Mouse (Mus musculus) kidney, postnatal 0 days (tissue): ENCODE measurements around the gene Slc30a6. TPM values are rescaled to one million over a fixed set of nuclear protein-coding genes. Genes with fewer than 3 reads are reported as not detected.
A peak's percentile ranks its signal among the peaks of the same experiment; 100 is the strongest.

Source experiments
- ATAC-seq: fragments of 200-750 bp; cut with Nextera tagmentation; replicated peaks from 2 replicates; pipeline ENCODE4 v1.8.0; 2017; ENCODE audit warnings: low read depth, moderate number of reproducible peaks, moderate TSS enrichment, moderate library complexity; ENCODE audit not compliant: low FRiP score
- DNase-seq: peaks from one replicate; pipeline ENCODE4 v3.0.0-alpha.2; 2016; ENCODE audit warnings: low spot score
- H3K27ac ChIP-seq: fragments of 300-500 bp; sonication (generic); 2 replicates; pipeline ENCODE4 v1.5.1; 2014; ENCODE audit warnings: mild to moderate bottlenecking
- H3K27me3 ChIP-seq: fragments of 300-500 bp; sonication (generic); 2 replicates; pipeline ENCODE4 v1.6.1; 2014; ENCODE audit warnings: low read length, mixed read lengths; ENCODE audit not compliant: insufficient read depth
- H3K36me3 ChIP-seq: fragments of 300-500 bp; sonication (generic); 2 replicates; pipeline ENCODE4 v1.6.1; 2014; ENCODE audit warnings: low read length, mixed read lengths; ENCODE audit not compliant: insufficient read depth
- H3K4me1 ChIP-seq: fragments of 300-500 bp; sonication (generic); replicated peaks from 2 replicates; pipeline ENCODE4 v1.6.1; 2014; ENCODE audit warnings: antibody characterized with exemption, low read length, mixed read lengths; ENCODE audit not compliant: insufficient read depth
- H3K4me2 ChIP-seq: fragments of 300-500 bp; sonication (generic); 2 replicates; pipeline ENCODE4 v1.6.1; 2014; ENCODE audit warnings: mild to moderate bottlenecking, low read length, moderate library complexity, mixed read lengths
- H3K4me3 ChIP-seq: fragments of 300-500 bp; sonication (generic); replicated peaks from 2 replicates; pipeline ENCODE4 v1.5.1; 2014; ENCODE audit warnings: low read depth, low read length
- H3K9ac ChIP-seq: fragments of 300-500 bp; sonication (generic); 2 replicates; pipeline ENCODE4 v1.6.1; 2014; ENCODE audit warnings: low read depth, low read length
- H3K9me3 ChIP-seq: fragments of 300-500 bp; sonication (generic); replicated peaks from 2 replicates; pipeline ENCODE4 v1.6.1; 2016; ENCODE audit warnings: low read length, inconsistent platforms, mixed read lengths
- CTCF ChIP-seq: IDR thresholded peaks from 2 replicates; pipeline ENCODE4 v1.5.1; 2016; ENCODE audit warnings: antibody characterized with exemption, low read depth, mild to moderate bottlenecking, moderate library complexity
- WGBS: fragments of 180-500 bp; shearing (Covaris S2); extraction: QIAGEN DNeasy Blood & Tissue Kit; methylation state at CpG from one replicate; pipeline ENCODE4 v1.1.7; 2014; 5-methylcytosine and 5-hydroxymethylcytosine counted together
- polyA plus RNA-seq: library from polyadenylated mRNA; unstranded; fragments of >200 nt; fragmentation: Nextera tagmentation; extraction: Ambion mirVana; gene quantifications from 2 replicates; pipeline ENCODE4 v1.2.1, GENCODE M21; 2015

The Slc30a6 gene
- polyA plus RNA-seq, 1 experiment from 2014 or later = 39.0 TPM

DNA sequence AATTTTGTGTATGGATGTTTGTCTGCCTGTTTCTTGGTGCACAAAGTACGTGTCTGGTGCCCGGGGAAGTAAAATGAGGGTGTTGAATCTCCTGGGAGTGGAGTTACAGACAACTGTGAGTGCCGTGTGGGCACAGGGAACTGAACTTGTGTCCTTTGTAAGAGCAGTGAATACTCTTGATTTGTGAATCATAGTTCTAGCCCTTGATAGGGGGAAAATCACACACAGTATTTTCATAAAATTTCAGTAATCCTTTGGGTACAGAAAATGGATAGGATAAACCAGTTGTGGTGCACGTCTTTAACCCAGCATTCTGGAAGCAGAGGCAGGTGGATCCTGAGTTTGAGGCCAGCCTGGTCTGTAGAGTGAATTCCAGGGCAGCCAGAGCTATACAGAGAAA lies 1.4 kb downstream of the Slc30a6 start:
- no peak for DNase-seq
- no peak for TF ChIP-seq CTCF
- Histone ChIP-seq H3K9ac (no peak overlapping the region), H3K27me3 (no peaks in the 10 kb centered on the region), H3K36me3 (no peaks in the 10 kb centered on the region), H3K4me2 (peak overlapping the region; percentile 61), H3K9me3 (no peaks in the 10 kb centered on the region), H3K4me1 (0 out of 2 replicates have a peak, but pooled peaks cover 2% of the 10 kb centered on the region), H3K27ac (no peak overlapping the region), H3K4me3 (no peak overlapping the region)
- no peak for ATAC-seq
- 77% methylated on average over 4 of the region's 4 CpGs for WGBS

- 0 out of 2 replicates have a peak, but pooled peaks cover 2% of the 10 kb centered on the region for H3K4me1 ChIP-seq
- no peaks in the 10 kb centered on the region for H3K36me3 ChIP-seq
- DNase-seq (no peak), ATAC-seq (no peak)
- 78% methylated on average over 2 of the region's 2 CpGs for WGBS
- no peak overlapping the region for H3K27ac ChIP-seq
- H3K27me3 ChIP-seq = no peaks in the 10 kb centered on the region
- no peak overlapping the region for H3K4me3 ChIP-seq
- H3K9me3 ChIP-seq = no peaks in the 10 kb centered on the region
- H3K4me2 ChIP-seq = no peak overlapping the region
- TF ChIP-seq CTCF = no peak
- no peak overlapping the region for H3K9ac ChIP-seq
Observed at GRCm38 (mm10) chr17:74397173-74397572, 1.8 kb downstream of the Slc30a6 start.

- peak overlapping the region; percentile 32; the same call in 1 of the 2 replicates for H3K27ac ChIP-seq
- DNase-seq = peak; percentile 35
- no peak overlapping the region for H3K4me3 ChIP-seq
- ATAC-seq = peak; percentile 89
- H3K4me1 ChIP-seq = no peaks in the 10 kb centered on the region
- no peak overlapping the region for H3K4me2 ChIP-seq
- no peaks in the 10 kb centered on the region for H3K27me3 ChIP-seq
- H3K36me3 ChIP-seq = peaks cover 15% of the 10 kb centered on the region
- no peak for TF ChIP-seq CTCF
- H3K9ac ChIP-seq = no peak overlapping the region
- 89% methylated on average over 12 of the region's 12 CpGs for WGBS
- no peaks in the 10 kb centered on the region for H3K9me3 ChIP-seq
Observed at GRCm38 (mm10) chr17:74402486-74403222, 7.2 kb downstream of the Slc30a6 start.

DNA sequence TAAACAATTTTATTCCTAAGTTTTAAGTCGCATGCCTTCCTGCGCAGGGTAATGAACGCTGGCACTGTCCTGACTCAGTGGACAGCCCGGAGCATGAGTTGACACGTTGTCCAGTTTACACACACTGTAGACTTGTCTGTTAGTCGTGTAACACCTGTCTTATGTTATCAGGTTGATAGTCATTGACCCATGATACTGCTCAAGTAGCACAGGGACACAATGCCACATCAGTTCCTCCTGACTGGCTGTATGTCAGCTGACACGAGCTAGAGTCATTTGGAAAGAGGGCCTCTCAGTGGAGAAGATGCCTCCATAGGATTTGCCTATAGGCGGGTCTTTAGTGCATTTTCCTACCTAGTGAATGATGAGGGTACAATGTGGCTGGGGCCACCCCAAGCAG lies 11.1 kb downstream of the Slc30a6 start:
- H3K9ac ChIP-seq = no peak overlapping the region
- peaks cover 24% of the 10 kb centered on the region for H3K36me3 ChIP-seq
- H3K9me3 ChIP-seq = no peaks in the 10 kb centered on the region
- no peak overlapping the region for H3K27ac ChIP-seq
- ATAC-seq (no peak), DNase-seq (no peak)
- no peaks in the 10 kb centered on the region for H3K27me3 ChIP-seq
- no peak for TF ChIP-seq CTCF
- H3K4me2 ChIP-seq = no peak overlapping the region
- no peaks in the 10 kb centered on the region for H3K4me1 ChIP-seq
- H3K4me3 ChIP-seq = no peak overlapping the region
- WGBS = 80% methylated on average over 8 of the region's 8 CpGs

DNA sequence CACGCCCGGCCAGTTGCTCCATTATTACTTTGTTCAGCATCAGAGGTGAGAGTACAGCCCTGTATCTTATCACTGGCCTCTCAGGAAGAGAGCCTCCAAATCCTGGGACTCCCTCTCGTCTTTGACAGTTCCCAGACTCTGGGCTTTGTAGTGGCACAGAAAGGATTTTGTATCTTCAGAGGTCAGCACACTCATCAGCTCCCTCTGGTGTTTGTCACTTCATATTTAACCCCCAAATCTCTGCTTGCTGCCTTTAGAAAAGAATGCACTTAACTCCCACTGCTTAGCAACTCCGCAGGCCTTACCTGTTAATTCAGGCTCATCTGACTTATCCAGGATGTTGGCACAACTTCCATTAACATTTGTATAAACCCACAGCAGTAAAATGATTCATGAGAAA lies 14.3 kb downstream of the Slc30a6 start:
- Histone ChIP-seq H3K9me3 (no peaks in the 10 kb centered on the region), H3K27me3 (no peaks in the 10 kb centered on the region), H3K4me3 (no peak overlapping the region), H3K4me2 (no peak overlapping the region), H3K9ac (no peak overlapping the region), H3K27ac (no peak overlapping the region), H3K36me3 (peaks cover 20% of the 10 kb centered on the region), H3K4me1 (no peaks in the 10 kb centered on the region)
- ATAC-seq (no peak), DNase-seq (peak; percentile 32)
- 68% methylated on average over 4 of the region's 4 CpGs for WGBS
- TF ChIP-seq CTCF = peak; percentile 57

GRCm38 (mm10) chr17:74413324-74413723 lies 17.9 kb downstream of the Slc30a6 start:
- WGBS = 89% methylated on average over 8 of the region's 8 CpGs
- no peaks in the 10 kb centered on the region for H3K27me3 ChIP-seq
- H3K4me3 ChIP-seq = no peak overlapping the region
- no peak for DNase-seq
- H3K4me2 ChIP-seq = no peak overlapping the region
- H3K27ac ChIP-seq = no peak overlapping the region
- H3K4me1 ChIP-seq = no peaks in the 10 kb centered on the region
- H3K9ac ChIP-seq = no peak overlapping the region
- H3K9me3 ChIP-seq = no peaks in the 10 kb centered on the region
- no peak for TF ChIP-seq CTCF
- ATAC-seq = no peak
- peaks cover 31% of the 10 kb centered on the region for H3K36me3 ChIP-seq
